Mouse (Mus musculus): ENCODE measurements around the gene Socs3.
A peak's percentile ranks its signal among the peaks of the same experiment; 100 is the strongest.

Socs3 gene

GRCm38 (mm10) chr11:117923279-117923678, 46.6 kb downstream of the Socs3 start:
- no peak for DNase-seq

- DNase-seq: peak; percentile 49 to 55
These were observed 50.6 kb downstream of the Socs3 start for GRCm38 (mm10) chr11:117919211-117919610.

GRCm38 (mm10) chr11:117918541-117918940, 51.3 kb downstream of the Socs3 start:
- DNase-seq: no peak
